Mouse (Mus musculus) megakaryocyte, embryonic 14.5 days (primary cell): ENCODE measurements around the gene Gnat1.

Experiments
- FLI1 ChIP-seq: IDR thresholded peaks from 2 replicates; pipeline ENCODE4 v1.6.1; 2012; ENCODE audit warnings: low read length, inconsistent platforms, mixed read lengths
- GATA1 ChIP-seq: IDR thresholded peaks from 3 replicates; pipeline ENCODE4 v1.6.1; 2012; ENCODE audit warnings: mixed read lengths, low read length, inconsistent platforms, borderline replicate concordance

DNA sequence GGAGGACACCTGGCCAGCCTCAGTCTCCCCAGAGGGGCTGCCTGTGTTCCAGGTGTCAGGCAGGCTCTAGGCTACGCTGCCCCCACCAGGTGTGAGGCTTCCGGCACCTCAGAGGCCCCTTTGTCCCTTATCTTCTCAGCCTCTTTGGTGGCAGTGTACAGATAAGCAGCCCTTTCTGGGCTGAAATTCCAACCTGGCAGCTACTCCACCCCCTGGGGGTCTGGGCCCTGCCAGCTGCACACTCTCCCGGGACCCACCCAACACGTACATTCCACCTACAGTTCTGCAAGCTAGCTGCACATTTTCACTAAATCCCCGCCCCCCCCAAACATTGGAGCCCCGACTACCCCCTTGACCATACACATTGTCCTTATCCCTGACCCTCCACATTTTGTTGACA, 43.8 kb upstream of the Gnat1 start:
- TF ChIP-seq GATA1 (no peak), FLI1 (no peak)
